Mouse (Mus musculus) left cerebral cortex, postnatal 36 days (tissue): ENCODE measurements around the gene Mn1. TPM values are rescaled to one million over a fixed set of nuclear protein-coding genes. Genes with fewer than 3 reads are reported as not detected.

Experiments used
- DNase-seq, 2 experiments: peaks; one replicate each; pipeline ENCODE4 v3.0.0; 2021 to 2022; ENCODE audit warnings: low spot score in 2 of 2, mixed read lengths in 1 of 2
- intact Hi-C: fragments of 180-260 bp; cut with DNase I; formaldehyde crosslinking; loops from one replicate; pipeline ENCODE4 v1.15.1; 2025
- total RNA-seq, 2 experiments: library from RNA; stranded (reverse); gene quantifications; 2 replicates each; pipeline ENCODE4 v1.2.3; 2021

The Mn1 gene
- total RNA-seq, 2 experiments from 2014 or later, result 57.4 to 69.7 TPM

- DNase-seq, result no peak
- intact Hi-C loops, result no loop called here
Measured at GRCm38 (mm10) chr5:111466429-111466828, 49.3 kb downstream of the Mn1 start.

- intact Hi-C loops, result no loop called here
- no peak for DNase-seq
Measured at GRCm38 (mm10) chr5:111467699-111468098, 50.5 kb downstream of the Mn1 start.

GRCm38 (mm10) chr5:111469195-111469882, 52.2 kb downstream of the Mn1 start:
- no peak for DNase-seq
- intact Hi-C loops, result no loop called here

GRCm38 (mm10) chr5:111470875-111471274, 53.7 kb downstream of the Mn1 start:
- DNase-seq, result no peak
- intact Hi-C loops, result loop anchor here (5.0 kb wide), 1 partner anchor 41 kb away; no protein-coding TSS in a partner anchor

GRCm38 (mm10) chr5:111473425-111473824, 56.3 kb downstream of the Mn1 start:
- intact Hi-C loops, result loop anchor here (5.0 kb wide), 1 partner anchor 39 kb away; no protein-coding TSS in a partner anchor
- DNase-seq, result peak; percentile 80 to 85

GRCm38 (mm10) chr5:111475721-111476120, 58.6 kb downstream of the Mn1 start:
- intact Hi-C loops, result no loop called here

GRCm38 (mm10) chr5:111476141-111476540, 59.0 kb downstream of the Mn1 start:
- intact Hi-C loops, result no loop called here
- DNase-seq, result no peak

More at GRCm38 (mm10) chr5:111475721-111476120, 58.6 kb downstream of the Mn1 start:
- DNase-seq, result no peak

- no peak for DNase-seq
- intact Hi-C loops, result no loop called here
Measured at GRCm38 (mm10) chr5:111485907-111486306, 68.7 kb downstream of the Mn1 start.

GRCm38 (mm10) chr5:111489022-111489616, 72.0 kb downstream of the Mn1 start:
- DNase-seq, result no peak
- intact Hi-C loops, result no loop called here

GRCm38 (mm10) chr5:111490599-111490998, 73.4 kb downstream of the Mn1 start:
- intact Hi-C loops, result no loop called here

GRCm38 (mm10) chr5:111491485-111491884, 74.3 kb downstream of the Mn1 start:
- intact Hi-C loops, result no loop called here

More at GRCm38 (mm10) chr5:111490599-111490998, 73.4 kb downstream of the Mn1 start:
- DNase-seq, result no peak

GRCm38 (mm10) chr5:111500036-111500435, 82.9 kb downstream of the Mn1 start:
- no peak for DNase-seq

More at GRCm38 (mm10) chr5:111491485-111491884, 74.3 kb downstream of the Mn1 start:
- no peak for DNase-seq

GRCm38 (mm10) chr5:111501691-111502441, 84.7 kb downstream of the Mn1 start:
- no peak for DNase-seq
- intact Hi-C loops, result no loop called here

More at GRCm38 (mm10) chr5:111500036-111500435, 82.9 kb downstream of the Mn1 start:
- intact Hi-C loops, result no loop called here

GRCm38 (mm10) chr5:111505241-111505640, 88.1 kb downstream of the Mn1 start:
- DNase-seq, result no peak
- intact Hi-C loops, result no loop called here

GRCm38 (mm10) chr5:111505824-111506223, 88.7 kb downstream of the Mn1 start:
- intact Hi-C loops, result no loop called here

GRCm38 (mm10) chr5:111506410-111506809, 89.2 kb downstream of the Mn1 start:
- DNase-seq, result no peak
- intact Hi-C loops, result no loop called here

More at GRCm38 (mm10) chr5:111505824-111506223, 88.7 kb downstream of the Mn1 start:
- no peak for DNase-seq
